Comparison of ENCODE assay signal across 9 mouse cellular contexts in genomic region chr13:99397228-99397627, GRCm38 (mm10). TPM values are rescaled to one million over a fixed set of nuclear protein-coding genes. Genes with fewer than 3 reads are reported as not detected.
DNase-seq lines count a peak whose midpoint lies in the region; ATAC-seq and TF ChIP-seq lines count a peak whose summit lies in the region.
"Had no signal": no experiment of that assay in that cellular context is flagged by ENCODE, and none has a peak within 500 bp of the region (broad histone marks: within the 10 kb centered on the region; RNA-seq: fewer than 3 reads in every experiment).

No protein-coding gene starts in this region.

- H3K9me3 ChIP-seq in hindbrain, embryonic 10.5 days: no peaks in the 10 kb centered on the region
- no peaks in the 10 kb centered on the region for H3K9me3 ChIP-seq in midbrain, embryonic 15.5 days

- no peak overlapping the region for H3K4me2 ChIP-seq in midbrain, embryonic 15.5 days

- 7% methylated on average over 7 of the region's 7 CpGs for WGBS in cerebellum, adult 2 months
- 61% methylated on average over 7 of the region's 7 CpGs for WGBS in hindbrain, embryonic 10.5 days
- 29% methylated on average over 7 of the region's 7 CpGs for WGBS in midbrain, embryonic 15.5 days

- no peak overlapping the region for H3K9ac ChIP-seq in midbrain, embryonic 15.5 days

- intact Hi-C loops in left cerebral cortex, postnatal 14 days (cut with DNase I): no loop called here

- H3K4me3 ChIP-seq in cerebellum, adult 2 months (replicated peaks; ENCODE audit: insufficient read depth, low read depth, low read length): no peak overlapping the region
- no peak overlapping the region for H3K4me3 ChIP-seq in hindbrain, embryonic 10.5 days
- no peak overlapping the region for H3K4me3 ChIP-seq in midbrain, embryonic 15.5 days

- TF ChIP-seq POLR2A in cerebellum, adult 2 months (IDR thresholded peaks at IDR 0.05; ENCODE audit: borderline replicate concordance, insufficient read depth, low read length): no peak

- ATAC-seq in frontal cortex, adult (ENCODE audit: low TSS enrichment): peak; percentile 81
- ATAC-seq in midbrain, embryonic 15.5 days (replicated peaks): peak; percentile 58; the same call in 1 of the 2 replicates

- TF ChIP-seq CTCF in cerebellum, adult 2 months (IDR thresholded peaks at IDR 0.05; ENCODE audit: borderline replicate concordance, insufficient read depth, low read depth, low read length): no peak

- peaks cover 13% of the 10 kb centered on the region; the same call in 1 of the 2 replicates for H3K36me3 ChIP-seq in hindbrain, embryonic 10.5 days
- H3K36me3 ChIP-seq in midbrain, embryonic 15.5 days (replicated peaks): no peaks in the 10 kb centered on the region

- no peaks in the 10 kb centered on the region for H3K27me3 ChIP-seq in cerebellum, adult 2 months (ENCODE audit: control insufficient read depth, insufficient read depth, low read length)
- no peaks in the 10 kb centered on the region for H3K27me3 ChIP-seq in hindbrain, embryonic 10.5 days (ENCODE audit: insufficient read depth, poor library complexity, severe bottlenecking)
- H3K27me3 ChIP-seq in midbrain, embryonic 15.5 days (replicated peaks): no peaks in the 10 kb centered on the region

- H3K27ac ChIP-seq in cerebellum, adult 2 months (ENCODE audit: insufficient read depth, low read length): peak overlapping the region; percentile 78
- H3K27ac ChIP-seq in hindbrain, embryonic 10.5 days: peak overlapping the region; percentile 50; the same call in 1 of the 2 replicates
- H3K27ac ChIP-seq in midbrain, embryonic 15.5 days: no peak overlapping the region
- H3K27ac ChIP-seq: macrophage had no signal

- no peak for DNase-seq in frontal cortex, postnatal 10 days (ENCODE audit: low spot score in 2 of 2)
- DNase-seq in cerebellum, adult 2 months: peak; percentile 79 to 90
- DNase-seq in hindbrain, embryonic 10.5 days (ENCODE audit: low spot score): no peak
- no peak for DNase-seq in left cerebral cortex, postnatal 14 days (ENCODE audit: low spot score in 2 of 2)
- DNase-seq in thymus, postnatal 25 days: no peak
- no peak for DNase-seq in urinary bladder, postnatal 25 days (ENCODE audit: low spot score)

- peaks cover 15% of the 10 kb centered on the region for H3K4me1 ChIP-seq in cerebellum, adult 2 months (ENCODE audit: control insufficient read depth, insufficient read depth, low read length)
- H3K4me1 ChIP-seq in hindbrain, embryonic 10.5 days (replicated peaks): peaks cover 42% of the 10 kb centered on the region
- H3K4me1 ChIP-seq in midbrain, embryonic 15.5 days: peaks cover 33% of the 10 kb centered on the region

RNA-seq across cellular contexts. Expression of gene Mrps27, which starts 52.6 kb away (rescaled TPM):
- 36.8 and 38.5 TPM in 2 replicates for polyA plus RNA-seq in cerebellum, adult 2 months (2012; rRNA removed)
- polyA plus RNA-seq in hindbrain, embryonic 10.5 days (2016; fragmentation: Nextera tagmentation; extraction: Ambion mirVana): 68.3 and 74.1 TPM in 2 replicates
- polyA plus RNA-seq in midbrain, embryonic 15.5 days (2015; fragmentation: Nextera tagmentation; extraction: Ambion mirVana): 38.9 and 41.6 TPM in 2 replicates
- 10 to 100 TPM; 26.4 to 27.7 TPM for total RNA-seq in left cerebral cortex, postnatal 14 days (2021)

RNA-seq across cellular contexts. Expression of gene Ptcd2, which starts 52.7 kb away (rescaled TPM):
- 37.6 and 38.5 TPM in 2 replicates for polyA plus RNA-seq in cerebellum, adult 2 months (2012; rRNA removed)
- 50.2 and 51.8 TPM in 2 replicates for polyA plus RNA-seq in hindbrain, embryonic 10.5 days (2016; fragmentation: Nextera tagmentation; extraction: Ambion mirVana)
- 51.2 and 53.2 TPM in 2 replicates for polyA plus RNA-seq in midbrain, embryonic 15.5 days (2015; fragmentation: Nextera tagmentation; extraction: Ambion mirVana)
- total RNA-seq in left cerebral cortex, postnatal 14 days (2021): 10 to 100 TPM; 38.3 to 40.1 TPM

Comparison
In these comparisons a context has a peak if more than half of its experiments do, and no peak if none do; other contexts are left out.
1. DNase-seq: peak in cerebellum, adult 2 months (2 of 2); none in frontal cortex, postnatal 10 days (0 of 2), hindbrain, embryonic 10.5 days (single experiment), left cerebral cortex, postnatal 14 days (0 of 2), thymus, postnatal 25 days (single experiment) and urinary bladder, postnatal 25 days (single experiment).